Mouse (Mus musculus) testis, postnatal 10 days (tissue): ENCODE data around the gene BC049730.

Experiments
- DNase-seq: peaks from one replicate; pipeline ENCODE4 v3.0.0; 2021; ENCODE audit warnings: low spot score

The BC049730 gene

GRCm38 (mm10) chr7:24762574-24762973 is 53.5 kb downstream of the BC049730 start:
- DNase-seq = no peak
